Mouse (Mus musculus): ENCODE data around the gene Gm10282.
A peak's percentile ranks its signal among the peaks of the same experiment; 100 is the strongest.

Gm10282 gene

DNA sequence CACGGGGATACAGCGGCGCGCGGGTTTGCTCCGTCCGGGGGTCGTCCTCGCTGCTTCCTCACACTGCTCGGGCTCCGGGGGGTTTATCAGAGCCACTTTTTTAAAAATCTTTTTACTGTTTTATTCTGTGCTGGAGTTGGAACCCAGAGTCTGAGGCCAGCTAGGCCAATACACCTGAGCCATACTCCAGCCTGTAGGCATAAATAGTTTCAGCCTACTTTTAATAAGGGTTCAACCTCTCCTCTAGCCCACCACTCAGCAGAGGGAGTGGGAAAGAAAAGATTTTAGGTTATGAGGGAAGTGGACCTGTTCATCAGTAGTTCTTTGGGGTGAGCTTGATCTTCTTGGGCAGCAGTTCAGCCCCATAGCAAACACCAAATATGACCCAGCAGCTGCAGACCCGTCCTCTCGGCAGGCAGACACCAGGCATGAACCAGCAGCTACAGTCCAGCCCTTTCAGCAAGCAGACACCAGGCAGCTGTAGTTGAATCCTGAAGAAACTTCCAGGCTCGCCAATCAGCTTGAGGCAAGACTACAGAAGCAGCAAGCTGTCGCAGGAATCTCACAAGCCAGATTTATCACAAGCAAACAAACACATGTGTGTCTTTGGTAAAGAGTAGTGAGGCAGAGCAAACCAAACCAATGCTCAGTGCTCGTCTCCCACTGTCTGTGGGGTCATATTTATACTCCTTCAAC, at the start of gene Gm10282:
Gene Gm10282 (minus strand): TSS at position 51 of the 696 bp plus-strand sequence.
- DNase-seq, result no peak

DNA sequence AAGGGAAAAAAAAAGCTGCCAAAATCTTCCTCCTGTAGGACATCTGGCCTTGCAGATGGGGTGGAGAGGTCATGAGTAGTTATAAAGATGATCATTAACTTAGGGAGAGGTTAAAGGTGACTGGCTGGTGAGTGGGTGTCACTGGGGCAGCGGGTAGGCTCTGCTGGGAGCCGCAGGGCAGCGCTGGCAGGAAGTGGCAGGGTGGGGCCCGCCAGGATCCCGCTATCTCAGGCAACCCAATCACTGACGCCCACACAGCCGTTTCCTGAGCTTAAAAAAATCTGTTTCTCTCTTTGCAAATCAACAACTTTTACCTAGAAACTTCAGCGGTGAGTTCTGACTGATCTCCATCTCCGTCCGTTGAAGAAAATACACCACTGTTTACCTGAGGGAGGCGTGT, 49.2 kb upstream of the Gm10282 start:
- DNase-seq, result peak; percentile 81

DNA sequence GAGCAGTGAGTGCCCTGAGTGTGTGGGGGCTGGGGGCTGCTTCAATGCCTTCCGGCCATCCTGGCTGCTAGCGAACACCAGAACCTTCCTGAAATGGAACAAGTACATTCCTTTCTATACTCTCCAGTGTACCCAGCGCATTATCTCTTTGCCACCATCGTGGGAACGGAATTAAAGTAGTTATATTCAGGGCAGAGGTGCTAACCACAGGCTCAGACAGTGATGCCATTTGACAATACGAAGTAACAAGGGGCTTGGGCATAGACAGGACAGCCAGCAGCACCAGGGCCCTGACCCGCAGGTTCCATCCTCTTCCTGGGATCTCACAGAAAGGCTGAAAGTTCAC, 48.6 kb upstream of the Gm10282 start:
- DNase-seq, result peak; percentile 29

DNA sequence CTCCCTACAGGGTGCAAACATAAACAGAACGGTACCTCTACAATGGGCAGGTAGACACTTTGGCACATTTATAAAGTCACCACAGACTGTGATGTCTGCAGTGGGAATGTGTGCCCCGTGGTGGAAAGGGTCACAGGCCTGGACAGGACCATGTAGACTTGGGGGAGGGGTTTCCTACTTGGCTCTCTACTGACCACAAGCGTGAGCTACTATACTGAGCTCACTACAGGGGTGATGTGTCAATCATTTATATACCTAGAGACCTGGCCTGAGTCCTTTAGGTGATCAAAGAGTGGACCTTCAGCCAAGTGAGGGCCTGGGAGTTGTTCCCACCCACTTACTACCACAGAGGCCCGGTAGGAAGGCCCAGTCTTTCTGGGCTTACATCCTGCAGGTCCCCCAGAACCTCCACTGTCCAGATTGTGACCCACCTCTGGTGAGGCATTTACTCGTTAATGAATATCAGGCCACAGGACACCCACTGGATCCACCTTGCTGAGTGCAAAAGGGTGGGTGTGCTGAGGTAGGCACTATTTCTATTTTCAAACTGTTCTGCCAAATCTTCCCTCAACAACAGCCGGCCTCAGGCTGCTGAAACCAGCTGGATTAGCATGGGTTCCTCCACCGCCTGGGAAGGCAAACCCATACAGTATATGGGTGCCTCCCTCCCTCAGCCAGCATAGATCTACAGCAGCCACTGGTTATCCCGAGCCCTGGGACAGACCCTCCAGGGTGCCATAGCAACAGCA, 48.1 kb upstream of the Gm10282 start:
- DNase-seq, result no peak

DNA sequence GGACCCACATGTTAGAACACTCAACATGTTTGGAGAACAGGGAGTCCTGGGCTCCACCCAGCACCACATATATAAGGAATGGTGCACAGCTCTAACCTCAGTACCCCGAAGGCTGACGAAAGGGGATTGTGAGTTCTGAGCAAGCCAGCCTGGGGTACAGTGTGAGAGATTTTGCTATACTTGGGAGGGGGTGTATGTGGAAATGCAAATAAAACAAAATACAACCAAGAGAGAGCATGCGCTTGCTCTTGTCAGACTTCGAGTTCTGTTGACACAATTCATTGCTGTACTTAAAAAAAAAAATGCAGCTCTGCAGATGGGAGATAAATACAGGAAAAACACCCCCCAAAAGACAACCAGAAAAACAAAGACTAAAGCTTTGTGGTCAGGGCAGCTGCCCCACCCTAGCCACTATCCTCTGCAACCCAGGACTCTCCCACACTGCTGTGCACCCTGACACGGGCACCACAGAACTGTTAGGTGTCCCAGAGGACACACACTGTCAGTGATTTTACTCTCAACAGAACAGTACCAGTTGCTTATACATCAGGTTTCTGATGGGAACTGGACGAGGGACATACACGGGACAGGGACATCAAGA, 46.4 kb upstream of the Gm10282 start:
- no peak for DNase-seq

DNA sequence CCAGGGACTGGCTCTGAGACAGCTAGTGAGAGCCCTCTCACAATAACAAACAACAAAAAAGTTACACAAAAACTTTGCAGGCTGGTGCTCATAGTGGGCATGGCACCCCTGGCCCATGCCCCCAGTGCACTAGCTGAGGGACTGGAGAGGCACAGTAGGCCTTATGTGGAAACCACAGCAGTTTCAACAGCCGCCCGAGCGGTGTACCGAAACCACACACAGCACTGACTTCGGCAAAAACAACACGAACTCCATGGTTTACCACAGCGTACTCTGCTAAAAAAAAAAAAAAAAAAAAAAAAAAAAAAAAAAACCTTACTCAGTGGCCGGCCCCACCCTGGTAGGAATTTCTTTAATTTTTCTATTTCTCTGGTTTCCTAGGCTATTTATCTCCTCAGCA, 45.7 kb upstream of the Gm10282 start:
- DNase-seq, result peak; percentile 75

DNA sequence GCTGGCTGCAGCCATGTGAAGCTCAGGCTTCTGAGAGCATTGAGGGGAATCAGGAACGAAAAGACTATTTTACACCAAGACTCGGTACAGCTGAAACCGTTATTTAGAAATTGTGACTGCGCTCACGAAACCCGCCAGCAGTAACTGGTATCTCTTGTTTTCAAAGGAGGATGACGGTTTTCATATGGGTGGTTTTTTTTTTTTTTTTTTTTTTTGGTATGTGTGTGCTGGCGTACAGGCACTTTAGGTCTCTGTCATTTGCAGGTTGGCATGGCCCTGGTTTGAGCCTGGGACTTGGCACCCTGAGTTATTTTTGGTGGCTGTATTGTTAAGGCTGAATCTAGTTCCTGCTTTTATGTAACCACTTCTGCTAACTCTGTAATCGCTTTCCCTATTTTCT, 44.8 kb upstream of the Gm10282 start:
- peak; percentile 38 for DNase-seq

DNA sequence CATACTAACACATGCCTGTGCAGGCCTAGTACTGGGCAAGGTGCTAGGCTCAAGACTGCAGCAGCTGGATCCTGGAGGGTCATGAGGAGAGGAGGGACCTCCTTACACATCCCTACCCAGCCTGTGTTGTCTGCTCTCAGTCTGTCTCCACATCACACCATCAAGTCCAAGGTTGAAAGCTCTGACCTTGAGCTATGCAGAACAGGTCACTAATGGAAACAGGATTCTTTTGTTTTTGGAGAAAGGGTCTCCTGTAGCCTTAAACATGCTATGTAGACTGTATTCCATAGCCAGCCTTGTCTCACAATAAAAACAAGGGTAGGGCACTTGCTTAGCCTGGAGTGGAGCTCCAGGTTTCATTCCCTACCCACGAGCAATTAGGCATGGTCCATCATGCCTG, 43.9 kb upstream of the Gm10282 start:
- DNase-seq, result no peak

DNA sequence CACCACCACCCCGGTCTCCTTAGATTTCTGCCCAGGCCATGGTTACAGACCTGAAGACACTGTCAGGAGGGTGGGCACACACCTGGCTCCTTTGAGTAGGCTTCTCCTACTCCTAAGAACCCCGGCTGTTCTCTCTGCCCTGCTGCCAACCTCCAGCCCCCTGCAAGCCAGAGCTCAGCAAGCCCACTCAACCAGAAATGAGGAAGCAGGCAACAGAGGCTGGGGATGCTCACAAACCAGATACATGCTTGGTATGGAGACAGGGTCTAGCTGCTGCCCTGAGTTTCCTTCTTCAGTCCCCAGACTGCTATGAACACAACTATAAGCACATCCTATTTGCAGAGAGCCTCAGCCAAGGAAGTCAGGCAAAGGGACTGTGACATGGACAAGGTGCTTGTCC, 43.1 kb upstream of the Gm10282 start:
- no peak for DNase-seq

DNA sequence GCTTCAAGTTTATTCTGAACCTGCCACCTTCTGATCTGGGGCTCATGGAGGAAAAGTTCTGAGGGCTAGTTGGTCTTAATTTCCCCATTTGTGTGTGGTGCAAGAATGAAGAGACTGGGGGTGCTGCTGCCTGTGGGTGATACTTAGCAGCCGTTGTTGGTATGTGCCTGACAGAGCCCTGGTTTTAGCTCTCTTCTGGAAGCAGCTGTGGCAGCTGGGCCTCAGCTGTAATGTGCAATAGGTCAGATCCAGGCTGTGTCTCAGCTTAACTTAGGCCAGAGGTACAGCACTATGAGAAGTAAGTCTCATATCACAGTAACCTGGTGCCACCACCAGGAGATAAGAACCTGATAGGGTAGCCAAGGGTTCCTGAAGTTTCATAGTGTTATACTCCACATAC, 42.5 kb upstream of the Gm10282 start:
- no peak for DNase-seq

DNA sequence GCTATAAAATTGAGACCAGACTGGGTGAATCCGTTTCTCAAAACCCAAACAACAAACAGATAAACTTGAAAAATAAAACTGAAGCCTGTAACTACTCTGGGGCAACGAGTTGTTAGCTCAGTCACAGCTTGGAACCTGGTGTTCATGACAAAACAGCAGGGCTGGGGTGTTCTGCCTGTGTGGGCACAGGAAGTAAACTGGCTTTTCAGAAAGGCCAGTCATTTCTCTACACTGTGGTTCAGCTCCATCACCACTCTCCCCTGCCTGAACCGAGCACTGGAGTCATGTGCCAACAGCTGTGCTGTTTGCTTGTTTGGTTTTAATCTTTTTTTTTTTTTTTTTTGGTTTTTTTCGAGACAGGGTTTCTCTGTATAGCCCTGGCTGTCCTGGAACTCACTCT, 38.7 kb upstream of the Gm10282 start:
- no peak for DNase-seq

DNA sequence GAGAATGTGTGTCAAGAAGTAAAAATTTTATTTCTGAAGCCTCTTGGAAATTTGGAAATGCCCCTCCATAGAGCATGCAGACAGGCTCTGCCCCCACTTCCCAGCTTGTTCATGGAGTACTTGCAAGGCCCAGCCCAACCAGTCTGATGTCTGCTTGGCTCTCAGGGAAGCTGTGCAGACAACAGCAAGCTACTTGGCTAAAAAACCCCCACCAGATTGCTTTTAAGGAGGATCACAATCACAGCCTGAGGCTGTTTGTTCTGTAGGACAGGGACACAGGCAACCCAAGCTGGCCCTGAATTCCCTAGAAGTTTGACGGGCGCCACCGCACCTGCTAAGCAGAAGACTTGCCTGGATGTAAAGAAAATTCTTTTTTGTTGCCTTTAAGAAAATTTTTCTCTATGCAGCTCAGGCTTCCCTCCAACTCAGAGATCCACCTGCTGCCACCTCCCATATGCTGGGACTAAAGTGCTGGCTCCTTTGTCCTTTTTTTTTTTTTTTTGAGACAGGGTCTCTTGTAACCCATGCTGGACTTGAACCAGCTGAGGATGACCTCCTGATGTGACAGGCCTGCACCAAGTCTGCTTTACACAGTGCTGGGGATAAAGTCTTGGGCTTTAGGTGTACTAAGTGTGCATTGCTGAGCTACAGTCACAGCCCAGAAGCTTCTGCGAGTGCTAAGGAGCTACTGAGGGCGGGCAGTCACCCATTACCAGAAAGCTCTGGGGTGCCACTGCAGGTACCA, 37.7 kb upstream of the Gm10282 start:
- DNase-seq, result no peak

DNA sequence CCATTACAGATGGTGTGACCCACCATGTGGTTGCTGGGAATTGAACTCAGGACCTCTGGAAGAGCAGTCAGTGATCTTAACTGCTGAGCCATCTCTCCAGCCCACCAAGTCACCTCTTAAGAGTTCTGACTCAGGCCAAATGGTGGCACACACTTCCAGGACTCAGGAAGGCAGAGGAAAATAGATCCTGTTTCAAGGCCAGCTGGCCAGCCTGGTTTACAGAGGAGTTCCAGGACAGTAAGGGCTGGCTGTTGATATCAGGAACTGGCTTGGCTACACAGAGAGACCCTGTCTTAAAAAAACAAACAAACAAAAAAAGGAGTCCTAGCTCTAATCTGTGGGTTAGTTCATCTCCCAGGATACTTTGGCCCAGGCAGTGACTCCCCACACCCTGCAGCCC, 32.0 kb upstream of the Gm10282 start:
- DNase-seq, result no peak

DNA sequence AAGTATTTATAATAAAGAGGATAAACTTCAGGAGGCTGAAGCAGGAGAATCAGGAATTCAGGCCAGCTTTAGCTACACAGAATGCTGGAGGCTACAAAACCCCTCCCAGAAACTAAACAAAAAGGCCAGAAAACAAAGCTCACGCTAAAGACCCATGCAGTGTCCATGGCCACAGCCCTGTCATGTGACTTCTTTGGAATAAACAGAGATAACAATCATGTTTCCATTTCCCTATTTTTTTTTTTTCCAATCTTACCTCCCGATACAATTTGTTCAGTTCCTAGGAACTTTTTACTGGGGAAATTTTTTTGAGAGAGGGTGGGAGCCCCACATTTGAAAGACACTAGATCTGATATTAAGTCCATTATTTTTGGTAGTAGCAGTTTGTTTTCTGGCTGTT, 31.2 kb upstream of the Gm10282 start:
- no peak for DNase-seq

DNA sequence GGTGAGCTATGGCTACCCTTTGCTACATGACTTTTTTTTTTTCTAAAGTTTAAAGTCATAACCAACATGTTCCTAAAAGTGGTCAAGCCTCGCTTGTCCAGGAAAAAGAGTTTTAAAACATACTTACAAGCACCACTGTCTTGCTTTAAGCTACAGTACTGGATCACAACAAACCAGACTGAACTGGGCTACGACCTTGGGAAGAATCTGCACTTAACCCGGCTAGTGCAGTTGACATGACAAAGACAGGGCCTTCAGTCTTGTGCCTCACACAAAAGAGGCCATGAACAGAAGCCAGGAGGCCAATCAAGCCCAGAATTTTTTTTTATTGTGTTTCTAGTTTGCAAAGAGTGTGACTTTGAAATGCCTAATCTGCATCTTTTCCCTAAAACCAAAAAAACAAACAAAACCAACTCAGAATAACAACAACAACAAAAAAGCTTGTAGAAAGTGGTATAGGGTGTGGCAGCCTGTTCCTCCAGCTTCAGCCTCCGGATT, 29.1 kb upstream of the Gm10282 start:
- DNase-seq, result no peak

DNA sequence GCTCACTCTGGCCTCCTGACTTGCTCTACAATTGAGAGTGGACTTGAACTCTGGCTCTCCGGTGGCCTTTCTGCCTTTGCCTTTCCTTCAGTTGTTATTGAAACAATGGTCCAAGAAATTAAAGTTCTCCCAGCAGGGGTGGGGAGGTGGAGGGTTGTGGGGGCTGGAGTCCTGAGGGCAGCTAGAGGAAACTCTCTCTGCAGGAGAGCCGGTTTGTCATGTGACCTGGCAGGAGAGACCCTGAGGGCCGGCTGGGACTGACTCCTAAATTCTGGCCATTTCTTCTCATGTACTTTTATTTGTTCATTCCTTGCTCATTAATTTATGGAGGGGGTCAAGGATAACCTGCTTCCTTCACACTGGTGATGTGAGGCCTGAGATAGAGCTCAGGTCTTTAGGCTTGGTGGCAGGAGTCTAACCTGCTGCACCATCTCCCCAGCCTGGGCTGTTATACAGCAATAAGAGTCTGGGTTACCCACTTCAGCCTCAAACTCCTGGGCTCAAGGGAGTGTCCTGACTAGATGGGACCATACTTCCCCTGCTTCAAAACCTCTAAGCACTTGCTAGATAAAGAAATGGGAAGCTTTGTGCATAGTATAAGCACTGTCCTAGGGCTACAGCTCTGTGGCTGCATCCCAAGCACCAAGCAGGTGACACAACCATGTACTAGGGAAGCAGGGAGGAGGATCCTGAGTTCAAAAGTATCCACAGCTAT, 28.5 kb upstream of the Gm10282 start:
- no peak for DNase-seq

DNA sequence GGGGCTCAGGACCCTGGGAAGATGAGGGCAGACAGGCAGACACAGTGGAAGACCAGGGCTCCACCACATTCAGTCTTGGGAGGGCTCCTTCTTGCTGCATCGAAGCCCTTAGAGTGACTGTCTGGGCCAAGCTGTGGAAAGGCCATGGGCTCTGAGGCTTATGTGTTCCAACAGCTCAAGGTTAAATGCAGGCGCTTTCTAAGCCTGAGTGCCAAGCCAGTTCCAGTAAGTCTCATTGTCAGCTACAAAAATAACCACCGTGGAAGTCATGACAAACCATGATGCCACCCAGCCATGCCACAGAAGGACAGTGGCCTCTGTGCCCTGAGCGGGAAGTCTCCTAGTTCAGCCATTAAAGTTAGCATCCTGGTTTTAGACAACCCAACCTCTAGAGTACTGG, 26.6 kb upstream of the Gm10282 start:
- DNase-seq, result no peak

DNA sequence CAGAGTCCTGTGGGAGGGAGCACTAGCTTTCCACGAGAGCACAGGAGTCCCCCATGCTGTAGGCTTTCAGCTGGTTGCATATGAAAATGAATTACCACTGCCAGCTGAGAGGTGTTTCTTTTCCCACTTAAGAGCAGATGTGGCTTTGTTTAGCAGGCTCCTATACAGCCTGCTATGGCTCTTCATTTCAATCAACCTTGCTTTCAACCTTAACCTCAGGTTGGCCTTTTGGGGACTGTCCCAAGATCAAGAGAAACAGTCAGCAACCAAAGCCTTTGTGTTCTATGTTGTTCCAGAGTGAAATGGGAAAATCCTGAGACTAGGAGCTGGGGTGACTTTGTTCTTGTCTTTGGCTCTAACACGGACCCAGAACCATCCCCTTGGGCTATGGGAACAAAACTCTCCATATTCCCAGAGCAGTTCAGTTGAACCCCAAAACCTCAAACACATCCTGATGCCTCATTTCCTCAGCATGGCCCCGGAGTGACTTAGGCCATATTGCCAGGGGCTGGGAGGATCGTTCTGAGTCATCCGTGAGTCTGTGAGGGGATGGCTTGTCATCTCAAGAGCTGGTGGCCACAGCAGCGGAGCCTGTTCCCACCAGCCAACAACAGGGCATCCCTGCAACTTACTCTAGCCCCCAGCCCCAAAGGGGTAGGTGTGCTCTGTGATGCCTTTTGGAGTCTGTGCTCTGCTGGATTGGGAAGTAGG, 25.9 kb upstream of the Gm10282 start:
- no peak for DNase-seq

DNA sequence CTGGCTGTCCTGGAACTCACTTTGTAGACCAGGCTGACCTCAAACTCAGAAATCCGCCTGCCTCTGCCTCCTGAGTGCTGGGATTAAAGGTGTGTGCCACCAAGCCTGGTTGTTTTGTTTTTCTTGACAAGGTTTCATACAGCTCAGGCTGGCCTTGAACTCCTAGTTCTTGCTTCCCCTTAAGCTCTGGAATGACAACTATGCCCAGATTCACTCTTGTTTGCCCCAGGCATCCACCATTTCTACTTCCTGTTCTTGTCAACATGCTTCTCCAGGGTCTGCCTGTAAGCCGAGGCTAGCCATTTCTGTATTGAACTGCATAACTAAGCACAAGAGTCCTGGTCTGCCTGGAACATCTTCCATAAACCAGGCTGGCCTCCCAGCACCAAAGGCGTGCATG, 24.1 kb upstream of the Gm10282 start:
- no peak for DNase-seq

DNA sequence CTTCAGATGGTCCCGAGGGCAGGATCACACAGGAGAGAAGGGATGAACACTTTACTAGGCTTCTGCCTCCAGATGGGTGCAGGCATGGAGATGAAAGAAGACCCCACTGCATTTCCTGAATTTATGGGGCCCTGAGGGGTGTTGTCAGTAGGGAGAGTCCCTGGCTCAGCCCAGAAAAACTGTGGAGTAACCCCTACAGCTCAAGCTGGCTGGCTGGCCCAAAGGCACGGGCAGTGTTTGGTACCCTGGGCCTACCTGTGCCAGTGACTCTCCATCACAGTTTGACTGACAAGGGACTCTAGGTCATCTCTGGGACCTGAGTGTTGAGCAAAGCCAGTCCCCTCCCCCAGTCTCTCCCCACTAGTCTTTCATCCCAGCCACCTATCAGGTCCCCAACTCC, 19.6 kb upstream of the Gm10282 start:
- no peak for DNase-seq

DNA sequence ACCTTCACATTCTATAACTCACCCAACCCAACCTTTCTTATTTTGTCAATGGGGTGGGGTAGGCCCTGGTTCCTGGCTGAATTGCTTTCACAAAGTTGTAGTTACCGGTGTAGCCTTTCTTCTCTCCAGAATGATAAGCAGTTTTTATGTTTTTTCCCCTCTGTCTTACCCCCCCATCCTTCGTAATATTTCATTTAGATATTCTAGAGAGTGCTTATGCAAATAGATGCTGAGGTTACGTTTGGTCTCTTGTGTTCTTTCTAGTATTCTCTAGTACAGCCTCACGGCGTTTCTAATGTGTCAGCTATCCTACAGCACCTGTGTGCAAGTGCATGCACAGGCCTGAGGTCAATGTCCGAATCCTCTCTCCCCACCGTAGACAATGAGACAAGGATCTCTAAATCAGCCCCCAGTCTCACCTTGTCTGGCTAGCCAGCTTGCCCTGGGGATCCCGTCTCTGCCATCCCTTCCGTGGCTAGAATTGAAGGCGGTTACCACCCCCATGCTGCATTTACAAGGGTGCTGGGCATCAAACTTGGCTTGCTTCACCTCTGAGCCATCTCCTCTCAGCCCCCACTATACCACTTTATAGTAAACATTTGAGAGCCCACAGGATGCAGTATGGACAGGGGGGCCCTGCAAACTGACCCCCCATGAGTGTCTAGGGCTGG, 19.1 kb upstream of the Gm10282 start:
- DNase-seq, result no peak

All from thymus, postnatal 14 days (tissue).